Mouse (Mus musculus) 3T3-L1 (cell line): ENCODE measurements at regions not wholly inside any gene's neighbourhood (a gene's known extent, or its start where the extent isn't known, plus 50 kb on each side); places are given as distances from the start of the nearest gene placed in this dataset.
"Not testable (repeated sequence)": the region's sequence is repeated elsewhere in the genome, so short reads cannot be mapped to it uniquely, and the experiment has no call there.

Experiments used
- DNase-seq: peaks from one replicate; pipeline ENCODE4 v3.0.0-alpha.2; 2015; ENCODE audit warnings: low read depth, low spot score

- DNase-seq: no peak
Measured at GRCm38 (mm10) chr4:75466880-75467327, 188.8 kb upstream of the Dmac1 start.

- no peak for DNase-seq
Measured at GRCm38 (mm10) chr4:75463579-75463978, 185.5 kb upstream of the Dmac1 start.

- DNase-seq: no peak
Measured at GRCm38 (mm10) chr4:75449478-75449877, 171.4 kb upstream of the Dmac1 start.

- DNase-seq: no peak
Measured at GRCm38 (mm10) chr4:75423296-75423695, 145.2 kb upstream of the Dmac1 start.

- DNase-seq: not testable (repeated sequence)
Measured at GRCm38 (mm10) chr4:75400754-75401153, 122.6 kb upstream of the Dmac1 start.

GRCm38 (mm10) chr4:75394992-75395391, 116.9 kb upstream of the Dmac1 start:
- no peak for DNase-seq

- DNase-seq: no peak
Measured at GRCm38 (mm10) chr4:75394264-75394663, 116.2 kb upstream of the Dmac1 start.

GRCm38 (mm10) chr4:75386271-75386938, 108.3 kb upstream of the Dmac1 start:
- DNase-seq: no peak

- no peak for DNase-seq
Measured at GRCm38 (mm10) chr4:75359496-75359895, 81.4 kb upstream of the Dmac1 start.

- DNase-seq: no peak
Measured at GRCm38 (mm10) chr4:75355621-75356020, 77.5 kb upstream of the Dmac1 start.

- DNase-seq: no peak
Measured at GRCm38 (mm10) chr4:75334496-75334895, 56.4 kb upstream of the Dmac1 start.

- no peak for DNase-seq
Measured at GRCm38 (mm10) chr4:75332791-75333190, 54.7 kb upstream of the Dmac1 start.

- peak; percentile 22 for DNase-seq
Measured at GRCm38 (mm10) chr4:75329511-75330171, 51.5 kb upstream of the Dmac1 start.
